Mouse (Mus musculus) urinary bladder, postnatal 25 days (tissue): ENCODE data around the gene Snap91.

Experiments used
- DNase-seq: peaks from one replicate; pipeline ENCODE4 v3.0.0; 2022; ENCODE audit warnings: low spot score

The Snap91 gene

GRCm38 (mm10) chr9:86744041-86744440, 136.4 kb downstream of the Snap91 start:
- no peak for DNase-seq

DNA sequence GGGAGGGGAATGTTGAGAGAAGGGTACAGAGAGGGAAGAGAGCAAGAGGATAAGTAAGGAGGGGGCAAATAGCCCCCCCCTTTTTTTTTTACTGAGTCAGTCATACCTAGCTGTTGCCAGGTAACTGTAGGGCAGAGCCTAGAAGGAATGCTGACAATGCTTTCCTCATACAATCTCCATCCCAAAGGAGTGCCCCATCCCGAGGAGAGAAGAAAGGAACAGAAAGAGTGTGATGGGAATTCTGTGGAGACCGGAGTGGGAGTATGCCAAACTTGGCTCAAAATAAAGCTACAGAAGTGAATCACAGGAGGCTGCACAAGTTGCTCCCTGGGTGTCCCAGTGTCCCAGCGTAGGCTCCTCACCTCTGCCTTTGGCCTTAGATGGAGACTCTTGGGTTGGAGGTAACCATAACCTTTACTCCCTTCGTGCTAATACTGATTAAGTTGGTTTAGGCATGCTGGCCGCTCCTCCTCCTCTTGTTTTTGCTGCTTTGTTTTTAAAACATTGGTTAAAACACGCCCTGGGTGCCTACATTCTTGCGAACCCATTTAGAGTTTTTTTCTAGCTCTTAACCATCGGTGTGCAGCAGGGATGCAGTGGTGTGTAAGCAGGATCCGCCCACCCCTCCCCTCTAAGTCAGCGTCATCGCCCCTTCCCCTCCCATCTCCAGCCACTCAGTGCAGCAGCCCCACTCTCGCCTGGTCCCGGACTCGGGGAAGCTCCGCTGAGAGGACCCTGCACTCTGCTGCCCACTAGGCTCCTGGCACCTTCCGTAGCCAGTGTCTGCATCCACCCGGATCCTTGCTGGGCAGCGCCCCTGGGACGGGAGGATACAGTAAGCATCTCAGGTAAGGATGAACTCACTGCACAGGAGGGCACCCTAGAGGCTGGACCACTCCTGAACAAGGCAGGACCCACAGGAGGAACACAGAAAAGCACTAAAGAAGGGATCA, 137.2 kb downstream of the Snap91 start, which contains the start of gene Prss35:
Gene Prss35, plus strand, starts transcription at position 691 of the 953 bp plus-strand sequence.
- DNase-seq: no peak

DNA sequence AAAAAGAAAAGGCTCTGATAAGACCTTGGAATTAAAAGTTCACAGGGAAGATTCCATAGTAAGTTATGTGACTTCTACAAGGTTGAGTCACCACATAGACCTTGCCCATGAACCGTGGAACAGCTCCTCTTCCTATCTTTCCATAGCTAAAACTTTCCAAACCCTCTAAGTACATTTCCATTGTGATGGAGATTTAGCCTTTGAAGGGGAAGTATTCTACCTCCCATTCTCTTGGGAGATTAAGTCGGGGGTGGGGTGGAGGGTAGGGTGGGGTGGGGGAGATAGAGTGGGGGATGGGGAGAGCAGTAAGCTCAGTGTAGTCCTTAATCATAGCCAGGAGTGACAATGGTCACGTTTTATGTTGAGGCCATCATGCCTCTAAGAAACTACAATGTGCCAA, 140.5 kb downstream of the Snap91 start:
- no peak for DNase-seq

GRCm38 (mm10) chr9:86738801-86739200, 141.7 kb downstream of the Snap91 start:
- no peak for DNase-seq

GRCm38 (mm10) chr9:86738067-86738466, 142.4 kb downstream of the Snap91 start:
- no peak for DNase-seq

GRCm38 (mm10) chr9:86736991-86737390, 143.5 kb downstream of the Snap91 start:
- DNase-seq: no peak

- DNase-seq: no peak
Measured at GRCm38 (mm10) chr9:86734795-86735194, 145.7 kb downstream of the Snap91 start.

- no peak for DNase-seq
Measured at GRCm38 (mm10) chr9:86734357-86734756, 146.1 kb downstream of the Snap91 start.

GRCm38 (mm10) chr9:86729811-86730210, 150.6 kb downstream of the Snap91 start:
- DNase-seq: no peak

- no peak for DNase-seq
Measured at GRCm38 (mm10) chr9:86729084-86729483, 151.4 kb downstream of the Snap91 start.

DNA sequence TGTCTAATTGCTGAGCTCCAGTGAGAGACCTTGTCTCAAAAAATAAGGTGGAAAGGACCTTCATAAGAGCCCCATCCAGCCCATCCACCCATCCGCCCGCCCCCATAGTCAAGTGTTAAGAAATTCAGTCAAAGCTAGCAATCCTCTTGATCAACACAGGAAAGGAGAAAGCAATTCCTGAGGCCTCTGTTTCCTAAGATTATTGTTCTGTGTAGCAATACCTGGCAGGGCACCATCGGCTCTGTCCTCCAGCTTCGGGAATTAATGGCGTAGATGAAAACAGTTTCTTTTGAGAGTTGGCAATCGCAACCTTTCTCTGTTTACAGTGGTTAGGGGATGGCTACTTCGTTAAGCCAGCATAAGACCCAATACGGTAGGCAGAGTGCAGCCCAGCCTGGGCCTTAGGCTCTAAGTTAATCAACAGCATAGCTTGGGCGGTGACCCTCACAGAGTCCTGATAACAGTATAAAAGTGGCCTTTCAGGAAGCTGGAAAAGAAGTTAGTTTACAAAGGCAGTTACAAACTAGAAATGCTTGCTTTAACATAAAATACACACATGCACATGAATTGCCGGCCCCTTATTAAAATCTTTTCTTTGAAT, 152.1 kb downstream of the Snap91 start:
- no peak for DNase-seq

- no peak for DNase-seq
Measured at GRCm38 (mm10) chr9:86726381-86726720, 154.1 kb downstream of the Snap91 start.

DNA sequence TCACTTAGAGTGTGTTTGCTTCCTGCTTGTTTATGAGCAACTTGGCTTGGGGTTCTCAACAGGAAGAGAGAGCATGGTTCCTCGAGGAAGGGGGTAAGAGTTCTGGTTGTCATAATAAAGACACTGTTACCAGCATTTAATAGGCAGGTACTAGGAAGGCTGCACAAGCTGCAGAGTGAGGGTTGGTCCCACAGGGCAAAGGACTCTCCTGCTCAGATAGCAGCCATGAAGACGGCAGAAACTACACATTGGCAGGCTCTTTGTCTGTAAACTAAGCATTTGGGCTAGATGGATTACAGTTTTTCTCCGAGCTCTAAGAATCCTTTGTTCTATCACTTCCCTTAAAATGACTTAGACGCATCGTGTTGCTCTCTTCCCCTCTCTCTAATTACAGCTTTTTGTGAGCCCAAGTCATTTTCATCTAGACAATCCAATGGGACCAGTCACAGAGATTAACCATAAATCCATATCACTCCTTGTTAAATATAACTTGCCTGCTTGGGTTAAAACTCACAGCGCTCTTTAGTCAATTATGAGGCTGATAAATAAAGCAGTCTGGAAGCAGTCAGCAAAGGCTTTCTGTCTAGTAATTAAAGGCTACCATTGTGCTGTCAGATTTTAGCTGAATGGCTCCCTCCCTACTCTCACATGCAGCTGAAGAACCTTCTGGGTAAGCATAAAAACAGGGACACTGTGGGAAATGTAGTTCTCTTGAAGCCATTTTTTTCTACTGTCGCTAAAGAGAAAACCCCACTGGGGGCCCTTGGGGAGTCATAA, 154.7 kb downstream of the Snap91 start:
- no peak for DNase-seq

- DNase-seq: no peak
Measured at GRCm38 (mm10) chr9:86725066-86725465, 155.4 kb downstream of the Snap91 start.

DNA sequence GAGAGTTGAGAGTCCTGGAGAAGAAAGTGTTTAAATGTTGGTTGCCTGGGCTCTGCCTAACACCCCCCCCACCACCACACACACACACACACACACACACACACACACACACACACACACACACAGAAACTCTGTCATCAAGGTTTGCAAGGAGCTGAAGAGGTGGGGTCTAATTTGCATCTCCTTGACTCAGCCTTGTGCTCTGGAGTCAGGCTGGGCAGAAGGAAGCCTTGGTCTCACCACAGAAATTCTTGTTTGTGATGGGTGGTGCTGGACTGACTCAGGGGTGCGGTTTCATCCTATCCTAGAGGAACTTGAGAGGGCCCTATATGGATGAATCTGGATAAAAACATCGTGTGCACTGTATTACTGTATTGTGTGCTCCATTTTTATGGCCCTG, 159.7 kb downstream of the Snap91 start:
- DNase-seq: no peak

GRCm38 (mm10) chr9:86720227-86720626, 160.2 kb downstream of the Snap91 start:
- DNase-seq: no peak

DNA sequence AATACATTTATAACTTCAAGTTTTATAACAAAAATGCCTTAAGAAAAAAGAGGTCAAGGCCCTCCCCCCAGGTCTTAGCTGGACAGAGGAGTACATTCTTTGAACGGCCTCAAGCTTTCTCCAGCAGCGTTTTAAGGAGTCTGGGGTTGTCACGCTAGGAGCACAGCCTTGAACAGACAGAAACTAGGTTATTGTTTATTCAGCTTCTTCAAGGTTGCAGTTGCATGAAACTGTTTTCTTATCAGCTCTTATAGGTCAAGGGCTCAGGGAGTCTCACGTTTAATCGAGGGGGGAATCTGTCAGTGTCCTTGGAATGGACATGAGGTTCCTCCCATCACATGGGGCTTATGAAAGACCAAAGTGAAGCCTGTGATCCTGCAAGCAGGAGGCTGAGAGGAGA, 163.3 kb downstream of the Snap91 start:
- no peak for DNase-seq

- DNase-seq: no peak
Measured at GRCm38 (mm10) chr9:86716540-86716939, 163.9 kb downstream of the Snap91 start.
